Mouse (Mus musculus): ENCODE data around the gene Nes.

The Nes gene

GRCm38 (mm10) chr3:87949955-87950515 lies 20.8 kb upstream of the Nes start:
- no peak for DNase-seq (ENCODE audit: extremely low read depth, low read depth)

- no peak for DNase-seq (ENCODE audit: extremely low read depth, low read depth)
Measured at GRCm38 (mm10) chr3:87951946-87952345, 18.9 kb upstream of the Nes start.

- DNase-seq (ENCODE audit: extremely low read depth, low read depth): no peak
Measured at GRCm38 (mm10) chr3:87952440-87952839, 18.4 kb upstream of the Nes start.

- no peak for DNase-seq (ENCODE audit: extremely low read depth, low read depth)
Measured at GRCm38 (mm10) chr3:87958056-87958455, 12.8 kb upstream of the Nes start.

- no peak for DNase-seq (ENCODE audit: extremely low read depth, low read depth)
Measured at GRCm38 (mm10) chr3:87958476-87958875, 12.4 kb upstream of the Nes start.

GRCm38 (mm10) chr3:87958967-87959366 lies 11.9 kb upstream of the Nes start:
- DNase-seq (ENCODE audit: extremely low read depth, low read depth): no peak

- no peak for DNase-seq (ENCODE audit: extremely low read depth, low read depth)
Measured at GRCm38 (mm10) chr3:87959371-87959770, 11.5 kb upstream of the Nes start.

- DNase-seq (ENCODE audit: extremely low read depth, low read depth): peak; percentile 17
Measured at GRCm38 (mm10) chr3:87960191-87960585, 10.7 kb upstream of the Nes start.

- DNase-seq (ENCODE audit: extremely low read depth, low read depth): peak; percentile 92
Measured at GRCm38 (mm10) chr3:87960586-87961191, 10.2 kb upstream of the Nes start.

GRCm38 (mm10) chr3:87970184-87970938 lies 517 bp upstream of the Nes start:
- peak; percentile 57 for DNase-seq (ENCODE audit: extremely low read depth, low read depth)

- no peak for DNase-seq (ENCODE audit: extremely low read depth, low read depth)
Measured at GRCm38 (mm10) chr3:87971489-87972202, 768 bp downstream of the Nes start.

- no peak for DNase-seq (ENCODE audit: extremely low read depth, low read depth)
Measured at GRCm38 (mm10) chr3:87972203-87972664, 1.4 kb downstream of the Nes start.

- no peak for DNase-seq (ENCODE audit: extremely low read depth, low read depth)
Measured at GRCm38 (mm10) chr3:87972776-87973175, 1.9 kb downstream of the Nes start.

- DNase-seq (ENCODE audit: extremely low read depth, low read depth): no peak
Measured at GRCm38 (mm10) chr3:87973593-87974380, 2.9 kb downstream of the Nes start.

- DNase-seq (ENCODE audit: extremely low read depth, low read depth): no peak
Measured at GRCm38 (mm10) chr3:87974381-87974987, 3.6 kb downstream of the Nes start.

GRCm38 (mm10) chr3:87979493-87979892 lies 8.6 kb downstream of the Nes start:
- no peak for DNase-seq (ENCODE audit: extremely low read depth, low read depth)

GRCm38 (mm10) chr3:87980085-87980484 lies 9.2 kb downstream of the Nes start:
- DNase-seq (ENCODE audit: extremely low read depth, low read depth): no peak

- no peak for DNase-seq (ENCODE audit: extremely low read depth, low read depth)
Measured at GRCm38 (mm10) chr3:87980728-87981127, 9.8 kb downstream of the Nes start.

GRCm38 (mm10) chr3:87981214-87981760 lies 10.4 kb downstream of the Nes start:
- no peak for DNase-seq (ENCODE audit: extremely low read depth, low read depth)
